Mouse (Mus musculus): ENCODE measurements around the gene Vmn2r30. TPM values are rescaled to one million over a fixed set of nuclear protein-coding genes. Genes with fewer than 3 reads are reported as not detected.

The Vmn2r30 gene
- polyA plus RNA-seq (2017; shearing (Covaris generic)) = not detected

DNA sequence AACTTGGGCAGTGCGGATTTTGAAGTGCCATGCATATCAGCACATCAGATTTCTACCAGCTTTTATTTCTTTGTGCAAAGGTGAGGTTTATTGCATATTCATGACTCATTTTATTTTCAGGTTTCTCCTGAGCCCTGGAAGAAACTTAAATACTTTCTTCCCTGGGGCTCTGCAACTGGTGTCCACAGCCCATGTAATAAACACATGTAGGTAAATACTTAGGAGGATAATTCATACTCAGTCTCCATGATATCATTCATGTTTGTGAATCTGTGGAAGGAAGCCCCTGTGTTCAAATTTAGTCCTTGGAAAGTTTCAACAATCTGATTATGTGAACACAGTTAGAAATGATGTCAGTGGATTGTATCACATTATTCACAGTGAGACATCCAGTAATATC lies at the start of gene Vmn2r30:
Gene Vmn2r30 (minus strand): TSS at position 101 of the 400 bp plus-strand sequence.

DNA sequence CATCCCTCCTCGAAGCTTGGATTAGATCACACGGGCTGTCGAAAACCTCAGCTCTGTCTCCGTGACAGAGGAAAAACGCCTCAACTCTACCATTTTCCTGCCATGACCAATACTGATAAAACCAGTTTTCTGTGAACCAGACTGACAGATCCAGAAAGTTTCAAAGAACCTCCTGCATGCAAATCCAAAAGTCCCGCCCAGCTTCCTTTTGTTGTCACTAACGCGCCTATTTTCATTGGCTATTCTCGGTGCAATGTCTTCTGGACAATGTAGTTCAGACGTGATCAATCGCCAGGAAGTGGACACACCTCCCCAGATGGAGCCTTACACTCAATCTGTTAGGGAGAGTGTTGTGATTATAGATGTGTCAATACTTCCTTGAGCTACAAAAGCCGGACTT lies 37.0 kb upstream of the Vmn2r30 start, which contains the start of gene Gm45783:
Gene Gm45783 (minus strand): TSS at position 143 of the 400 bp plus-strand sequence.

DNA sequence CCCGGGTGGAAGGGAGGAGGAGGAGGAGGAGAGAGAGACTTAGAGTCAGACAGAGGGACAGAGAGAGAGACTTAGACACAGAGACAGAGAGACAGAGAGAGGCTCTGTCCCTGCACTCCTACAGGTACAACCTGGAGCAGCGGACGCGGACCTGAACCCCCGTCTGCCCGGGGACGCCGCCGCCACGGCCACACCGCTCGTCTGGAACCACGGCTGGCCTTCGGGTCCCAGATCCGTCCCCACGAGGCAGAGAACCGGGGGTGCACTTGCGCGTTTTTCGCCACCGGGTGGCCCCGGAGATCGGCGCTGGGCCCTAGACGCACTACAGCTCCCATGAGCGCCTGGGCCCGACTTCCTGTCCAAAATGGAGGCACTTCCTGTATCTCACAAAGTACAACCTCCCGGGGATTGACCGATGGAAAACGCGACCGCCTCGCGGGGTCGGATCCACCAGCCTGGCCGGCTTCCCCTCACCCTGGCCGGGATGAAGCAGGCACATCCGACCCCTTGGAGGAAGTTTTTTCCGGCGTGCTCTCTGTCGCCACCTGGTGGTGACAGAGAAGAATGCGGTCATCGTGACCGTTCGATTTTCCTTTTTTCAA lies 59.3 kb downstream of the Vmn2r30 start, which contains the start of gene Gm45844:
Gene Gm45844 (minus strand): TSS at position 324 of the 602 bp plus-strand sequence.

Other genes with a start within 250 kb of the Vmn2r30 start
- 45.0 TPM for gene Zfp954, start 216.1 kb downstream of the Vmn2r30 start, polyA plus RNA-seq (2017; shearing (Covaris generic))
- 15.4 TPM for gene Zfp773, start 200.9 kb downstream of the Vmn2r30 start, polyA plus RNA-seq (2017; shearing (Covaris generic))
- gene Zfp418, start 166.3 kb downstream of the Vmn2r30 start, polyA plus RNA-seq (2017; shearing (Covaris generic)) = 5.6 TPM
- gene Zfp772, start 127.6 kb downstream of the Vmn2r30 start, polyA plus RNA-seq (2017; shearing (Covaris generic)) = 5.2 TPM
- 1.1 TPM for gene Vmn2r29, start 90.3 kb downstream of the Vmn2r30 start, polyA plus RNA-seq (2017; shearing (Covaris generic))
- 1.8 TPM for gene Gm45844, start 59.3 kb downstream of the Vmn2r30 start, polyA plus RNA-seq (2017; shearing (Covaris generic))
- gene Clcn4, start 36.8 kb downstream of the Vmn2r30 start, polyA plus RNA-seq (2017; shearing (Covaris generic)) = 89.9 TPM
- not detected for gene Gm45783, start 37.0 kb upstream of the Vmn2r30 start, polyA plus RNA-seq (2017; shearing (Covaris generic))
- gene Vmn2r31, start 62.1 kb upstream of the Vmn2r30 start, polyA plus RNA-seq (2017; shearing (Covaris generic)) = 0.06 TPM
- gene Vmn2r32, start 142.4 kb upstream of the Vmn2r30 start, polyA plus RNA-seq (2017; shearing (Covaris generic)) = not detected
- gene Vmn2r33, start 229.2 kb upstream of the Vmn2r30 start, polyA plus RNA-seq (2017; shearing (Covaris generic)) = not detected

Data from CD4-positive, CD25-positive, alpha-beta regulatory T cell, adult 9 weeks (primary cell).